Mouse (Mus musculus): ENCODE measurements around the gene Prss42.

The Prss42 gene

DNA sequence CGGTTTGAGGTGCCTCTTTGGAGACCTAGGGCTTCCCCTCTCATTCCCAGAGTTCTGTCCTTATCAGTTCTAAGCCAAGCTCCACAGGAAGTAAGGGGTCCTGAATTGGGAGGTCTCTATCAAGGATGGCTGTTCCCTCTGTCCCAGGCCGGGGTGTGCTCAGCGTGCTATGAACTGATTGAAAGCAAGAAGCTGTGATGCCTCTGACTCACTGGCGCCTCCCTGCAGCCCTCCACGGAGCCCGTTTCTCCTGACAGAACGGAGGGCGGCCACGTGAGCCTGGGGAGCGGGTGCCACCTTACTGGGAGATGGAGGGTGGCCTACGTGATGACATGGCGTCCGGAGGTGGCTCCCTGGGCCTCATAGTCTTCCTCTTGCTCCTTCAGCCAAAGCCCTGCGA lies at the start of gene Prss42:
Prss42 (plus strand) TSS at position 301 of the 400 bp plus-strand sequence.
- DNase-seq = no peak

DNA sequence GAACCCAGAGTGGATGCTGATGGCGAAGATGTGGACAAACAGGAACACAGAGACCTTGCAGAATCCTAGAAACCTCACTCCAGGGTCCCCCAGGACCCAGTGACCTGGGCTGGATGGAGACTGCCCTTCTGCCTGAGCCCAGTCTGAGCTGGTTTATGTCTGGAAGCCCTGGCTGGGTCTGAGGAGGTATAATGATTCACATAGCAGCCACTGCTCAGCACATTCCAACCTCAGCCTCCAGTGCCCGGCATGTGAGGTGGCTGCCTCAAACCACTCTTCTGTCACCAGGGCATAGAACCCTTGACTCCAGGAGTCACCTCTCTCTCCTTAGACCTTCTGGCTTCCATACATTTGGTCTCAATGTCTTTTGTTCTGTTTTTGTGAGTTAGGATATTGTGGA lies 49.5 kb upstream of the Prss42 start:
- no peak for DNase-seq

DNA sequence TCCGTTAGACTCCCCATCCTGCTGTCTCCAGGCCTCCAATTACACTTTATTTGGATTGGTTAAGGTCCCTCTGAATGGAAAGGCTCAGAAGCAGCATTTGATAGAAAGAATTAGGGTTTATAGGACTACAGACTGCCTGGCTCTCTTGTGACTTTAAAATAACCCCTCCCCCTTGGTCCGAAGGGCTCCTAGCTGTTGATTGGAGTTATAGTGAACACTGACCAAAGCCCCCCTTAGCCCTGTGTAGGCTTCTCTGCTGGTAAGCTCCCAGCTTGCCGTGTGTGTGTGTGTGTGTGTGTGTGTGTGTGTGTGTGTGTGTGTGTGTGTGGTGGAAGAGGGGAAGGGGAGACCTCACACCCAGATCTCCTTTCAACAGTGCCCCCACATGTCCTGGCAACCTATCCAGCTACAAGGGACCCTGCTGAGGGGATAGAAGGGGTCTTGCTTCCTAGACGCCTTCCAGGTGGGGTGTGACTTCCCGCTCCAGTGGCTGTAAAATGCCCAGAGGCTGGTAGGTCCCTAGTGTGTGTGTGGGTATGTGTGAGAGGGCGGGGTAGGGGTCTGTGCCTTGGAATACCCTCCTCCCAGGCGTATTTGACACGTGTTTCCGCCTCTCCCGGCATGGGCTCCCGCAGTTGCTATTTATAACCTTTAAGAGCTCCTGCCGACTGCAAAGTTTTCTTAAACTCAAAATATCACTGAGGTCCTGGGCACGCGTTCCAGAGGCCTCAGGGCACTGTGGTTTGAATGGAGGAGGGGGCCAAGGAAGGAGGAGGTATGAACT lies 47.4 kb upstream of the Prss42 start:
- DNase-seq = no peak

DNA sequence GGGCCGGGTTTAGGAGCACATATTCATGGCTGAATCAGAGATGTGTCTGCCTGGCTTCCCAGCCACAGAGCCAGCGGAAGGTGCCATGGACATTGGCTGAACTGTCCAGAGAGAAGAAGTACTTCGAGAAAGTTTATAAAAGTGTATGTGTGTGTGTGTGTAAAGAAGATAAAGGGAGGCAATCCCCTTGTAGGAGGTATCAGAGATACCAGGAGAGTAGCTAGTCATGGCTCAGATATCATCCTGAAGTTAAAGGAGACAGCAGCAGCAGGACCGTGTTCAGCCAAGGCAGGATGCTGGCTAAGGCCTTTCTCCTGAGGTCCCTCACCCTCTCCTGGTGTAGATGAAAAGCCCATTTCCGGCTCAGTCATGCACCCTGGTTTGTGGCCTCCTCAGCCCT lies 46.6 kb upstream of the Prss42 start:
- no peak for DNase-seq

DNA sequence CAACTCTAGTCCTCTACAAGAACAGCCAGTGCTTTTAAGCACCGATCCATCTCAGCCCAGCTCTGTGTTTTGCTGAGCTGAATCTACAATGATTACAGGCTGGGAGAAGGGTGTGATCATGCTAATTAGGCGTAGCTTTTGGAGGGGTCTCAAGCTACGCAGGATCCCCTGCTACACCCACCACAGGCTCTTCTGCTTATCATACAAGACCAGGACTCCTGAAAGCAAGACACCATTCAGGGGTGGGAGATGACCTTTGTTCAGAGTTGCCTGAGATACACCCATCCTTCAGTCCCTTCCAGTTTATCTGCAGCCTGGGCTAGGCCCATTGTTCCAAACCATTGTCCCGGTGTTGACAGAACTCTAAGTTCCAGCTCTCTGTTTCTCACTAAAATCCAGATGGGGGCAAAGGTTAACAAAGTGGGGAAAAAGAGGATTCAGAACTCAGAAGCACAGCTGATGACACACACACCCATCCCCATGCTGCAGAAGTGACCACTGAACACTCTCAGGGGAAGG lies 45.0 kb upstream of the Prss42 start:
- no peak for DNase-seq

DNA sequence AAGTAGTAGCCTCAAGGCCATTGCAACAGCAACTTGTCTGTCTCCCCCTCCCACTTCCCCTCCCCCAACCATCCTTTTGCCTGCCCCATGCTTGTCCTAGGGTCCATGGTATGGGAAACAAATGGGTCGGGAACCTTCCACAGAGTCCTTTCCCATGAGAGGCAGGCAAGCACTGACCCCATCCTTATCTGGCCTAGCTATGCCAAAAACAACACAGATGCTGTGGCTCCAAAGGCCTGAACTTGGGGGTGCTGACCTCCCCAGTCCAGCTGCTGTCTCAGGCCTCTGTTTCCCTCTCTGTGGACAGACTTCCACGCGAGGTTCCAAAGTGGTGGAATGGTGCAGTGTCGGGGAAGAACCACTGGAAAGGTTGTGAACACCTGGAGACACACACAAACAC lies 44.2 kb upstream of the Prss42 start:
- DNase-seq = no peak

DNA sequence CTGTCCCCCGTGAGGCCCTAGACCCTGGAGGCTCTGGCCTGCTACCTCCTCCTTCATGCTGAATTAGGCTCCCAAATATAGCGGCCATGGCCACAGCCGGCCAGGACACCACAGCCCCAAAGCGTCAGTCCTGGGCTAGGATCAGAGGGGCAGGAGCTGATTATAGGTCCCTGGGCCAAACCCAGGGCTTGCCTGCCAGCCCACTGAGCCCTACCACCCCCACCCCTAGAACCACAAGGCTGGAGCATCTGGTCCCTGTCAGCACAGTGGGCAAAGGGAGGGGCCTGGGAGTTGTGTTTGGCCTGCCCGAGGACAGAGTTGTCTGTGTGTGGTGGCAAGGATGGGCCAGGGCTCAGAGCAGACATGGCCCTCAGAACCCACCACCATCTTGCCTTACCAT lies 40.1 kb upstream of the Prss42 start:
- no peak for DNase-seq

DNA sequence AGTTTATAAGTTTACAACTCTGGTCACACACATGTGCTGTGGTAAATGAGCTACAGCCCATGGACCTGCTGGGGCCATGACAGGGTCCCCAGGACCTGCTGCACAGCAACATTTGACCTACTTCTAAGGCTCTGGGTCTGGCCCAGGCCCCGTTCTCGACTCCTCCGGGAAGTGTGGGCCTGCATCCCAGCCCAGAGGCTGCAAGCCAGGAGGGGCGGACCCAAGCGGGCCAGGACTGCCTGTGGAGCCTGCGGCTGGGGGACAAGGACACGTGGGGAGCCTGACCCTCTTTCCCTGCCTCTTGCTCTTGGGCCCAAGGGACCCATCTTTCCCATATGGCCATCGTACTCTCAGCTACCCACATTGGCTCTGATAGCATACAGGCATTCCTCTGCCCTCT lies 39.4 kb upstream of the Prss42 start:
- peak; percentile 54 for DNase-seq

DNA sequence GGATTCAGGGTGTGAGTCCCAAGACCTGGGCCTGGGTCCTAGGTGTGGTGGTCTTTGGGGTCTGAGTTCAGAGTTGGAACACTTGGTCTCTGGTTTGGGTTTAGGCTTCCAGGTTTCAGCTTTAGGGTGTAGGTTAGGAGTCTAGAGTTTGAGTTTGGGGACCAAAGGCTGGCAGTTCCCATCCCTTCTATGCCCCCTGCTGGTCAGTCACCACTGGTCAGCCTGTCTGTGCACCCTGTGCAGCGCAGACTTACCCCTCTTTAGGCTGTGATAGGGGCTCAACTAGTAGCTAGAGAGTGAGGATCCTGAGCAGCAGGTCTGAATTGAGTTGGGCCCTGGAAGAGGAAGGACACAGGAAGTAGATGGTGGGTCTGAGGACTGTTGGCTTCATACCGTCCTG lies 38.7 kb upstream of the Prss42 start:
- DNase-seq = no peak

DNA sequence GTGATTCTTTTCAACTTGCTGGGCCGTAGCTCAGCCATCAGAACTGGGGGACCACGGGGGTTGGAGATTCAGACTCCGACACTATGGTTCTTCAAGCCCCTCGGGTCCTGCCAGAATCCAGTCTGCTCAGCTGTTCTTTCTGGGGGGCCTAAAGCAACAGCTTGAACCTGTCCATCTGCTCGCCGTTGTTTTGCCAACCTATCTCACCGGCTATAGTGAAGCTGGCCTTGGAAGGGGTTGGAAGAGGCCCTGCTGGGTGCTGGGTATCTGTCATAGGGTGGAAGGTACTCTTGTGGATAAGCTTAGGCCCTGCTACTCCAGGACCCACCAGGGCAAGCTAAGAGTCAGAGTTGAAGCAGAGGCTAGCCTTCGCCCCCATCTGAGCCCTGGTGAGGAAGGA lies 37.1 kb upstream of the Prss42 start:
- no peak for DNase-seq

DNA sequence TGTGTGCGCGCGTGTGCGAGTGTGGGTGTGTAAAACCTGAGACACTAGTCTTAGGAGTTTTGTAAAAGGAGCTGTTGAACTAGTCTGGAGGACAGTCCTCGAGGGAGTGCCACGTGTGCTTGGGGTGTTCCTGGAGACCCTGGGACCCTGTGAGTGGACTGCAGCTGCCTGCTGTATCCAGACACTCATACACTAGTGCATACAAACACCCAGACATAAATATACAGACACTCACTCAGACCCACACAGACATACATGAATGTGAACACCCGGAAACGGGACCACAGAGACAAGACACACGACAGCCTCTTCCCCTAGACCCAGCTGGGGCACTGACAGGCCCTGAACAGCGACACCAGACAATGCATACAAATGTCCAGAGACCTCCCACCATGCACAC lies 35.2 kb upstream of the Prss42 start:
- DNase-seq = no peak

DNA sequence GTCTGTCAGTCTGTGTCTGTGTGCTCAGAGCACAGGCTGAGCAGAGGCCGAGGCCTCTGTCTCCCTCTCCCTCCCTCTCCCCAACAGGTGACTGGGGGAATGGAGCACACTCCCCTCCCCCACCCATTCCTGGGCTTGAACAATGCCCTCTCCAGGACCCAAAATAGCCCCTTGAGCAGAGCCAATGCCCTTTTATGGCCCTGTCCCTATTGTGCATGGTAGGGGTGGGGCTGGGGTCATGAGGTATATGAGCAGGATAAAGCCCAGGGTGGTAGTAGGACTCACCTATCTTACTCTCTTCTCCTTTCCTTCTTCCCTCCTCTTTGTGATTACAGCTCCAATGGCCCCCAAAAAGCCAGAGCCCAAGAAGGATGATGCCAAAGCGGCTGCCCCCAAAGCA lies 34.6 kb upstream of the Prss42 start:
- DNase-seq = no peak

DNA sequence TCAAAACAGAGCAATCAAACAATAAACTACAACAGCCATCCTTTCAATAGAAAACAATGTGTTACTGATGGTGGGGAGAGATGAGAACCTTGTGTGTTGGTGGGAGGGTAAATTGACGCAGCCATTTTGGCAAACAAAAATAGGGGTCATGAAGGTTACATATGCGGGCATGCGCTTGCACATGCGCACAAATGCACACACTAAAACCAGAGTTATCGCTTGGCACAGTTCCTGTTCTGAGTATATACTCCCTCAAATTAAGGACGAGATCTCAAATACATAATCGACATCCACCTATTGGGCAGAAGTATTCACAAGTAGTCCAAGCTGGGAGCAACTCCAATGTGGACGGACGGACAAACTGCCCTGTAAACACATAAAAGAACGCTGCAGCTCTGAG lies 25.6 kb upstream of the Prss42 start:
- no peak for DNase-seq

DNA sequence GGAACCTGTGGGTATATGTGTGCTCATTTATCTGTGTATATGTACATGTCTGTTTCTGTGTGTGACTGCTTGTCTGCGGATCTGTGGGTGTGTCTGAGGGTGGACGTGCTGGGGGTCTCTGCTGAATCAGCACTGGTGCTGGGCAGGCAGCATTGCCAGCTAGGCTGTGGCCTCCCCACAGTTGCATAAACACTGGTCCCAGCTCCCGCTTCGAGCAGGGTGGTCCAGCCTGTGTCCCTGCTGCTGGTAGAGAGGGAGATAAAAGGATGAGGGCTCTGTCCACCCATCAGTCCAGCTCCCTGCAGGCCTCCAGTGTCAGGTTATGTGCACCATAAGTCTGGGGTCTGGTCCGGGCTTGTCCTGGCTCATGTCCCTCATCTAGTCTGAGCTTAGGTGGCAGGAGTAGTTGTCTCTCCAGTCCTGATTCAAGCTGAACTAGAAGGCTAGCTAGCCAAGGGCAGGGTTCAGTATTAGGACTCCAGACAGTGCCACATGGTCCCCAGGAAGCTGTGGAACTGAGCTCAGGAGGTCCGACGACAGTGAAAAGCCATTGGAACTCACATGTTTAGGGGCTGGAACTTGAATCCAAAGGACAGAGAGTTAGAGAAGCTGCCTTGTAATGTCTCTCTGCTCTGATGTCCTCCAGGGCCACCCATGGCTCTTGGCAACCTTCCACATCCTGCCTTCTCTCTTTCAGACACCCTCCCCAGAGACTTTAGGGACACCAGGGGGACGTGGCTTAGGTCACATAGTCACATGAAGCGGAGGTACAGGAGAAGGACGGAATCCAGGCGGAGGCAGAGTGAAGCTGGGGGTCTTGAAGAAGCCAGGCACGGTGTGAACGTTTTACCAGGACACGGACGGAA lies 23.3 kb upstream of the Prss42 start:
- DNase-seq = no peak

DNA sequence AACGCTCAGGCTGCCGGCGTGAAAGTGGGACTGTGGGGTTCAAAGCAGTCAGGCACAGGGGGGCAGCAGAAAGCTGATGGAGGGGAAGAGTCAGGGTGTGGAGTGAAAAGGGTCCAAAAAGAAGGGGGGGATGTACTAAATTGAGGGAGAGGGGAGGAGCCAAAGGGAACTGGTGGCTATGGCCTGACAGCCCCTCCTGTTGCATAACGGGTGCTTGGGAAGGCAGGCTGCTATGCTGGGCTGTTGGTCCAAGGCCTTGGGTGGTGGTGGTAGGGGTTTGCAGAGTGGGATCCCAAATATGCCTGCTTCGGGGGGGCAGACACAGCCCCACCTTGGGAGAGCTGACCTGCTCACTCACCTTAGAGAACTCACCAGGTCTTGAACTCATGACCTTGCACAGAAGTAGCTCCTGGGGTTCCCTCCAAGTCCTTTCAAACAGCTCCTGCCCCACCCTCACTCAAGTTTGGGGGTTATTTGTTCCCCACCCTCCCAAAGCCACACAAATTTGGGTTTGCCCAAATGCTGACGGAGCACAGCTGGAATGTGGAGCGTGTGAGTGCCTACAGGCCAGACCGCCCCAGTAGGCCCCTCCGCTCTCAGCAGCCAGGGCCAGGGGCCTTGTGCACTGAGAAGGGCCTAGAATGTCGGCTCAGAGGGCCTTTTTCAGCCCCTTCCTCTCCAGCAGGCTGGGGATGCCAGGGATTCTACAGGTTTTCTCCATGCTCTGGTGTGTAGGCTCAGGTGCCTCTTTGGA lies 22.5 kb upstream of the Prss42 start:
- DNase-seq = no peak

DNA sequence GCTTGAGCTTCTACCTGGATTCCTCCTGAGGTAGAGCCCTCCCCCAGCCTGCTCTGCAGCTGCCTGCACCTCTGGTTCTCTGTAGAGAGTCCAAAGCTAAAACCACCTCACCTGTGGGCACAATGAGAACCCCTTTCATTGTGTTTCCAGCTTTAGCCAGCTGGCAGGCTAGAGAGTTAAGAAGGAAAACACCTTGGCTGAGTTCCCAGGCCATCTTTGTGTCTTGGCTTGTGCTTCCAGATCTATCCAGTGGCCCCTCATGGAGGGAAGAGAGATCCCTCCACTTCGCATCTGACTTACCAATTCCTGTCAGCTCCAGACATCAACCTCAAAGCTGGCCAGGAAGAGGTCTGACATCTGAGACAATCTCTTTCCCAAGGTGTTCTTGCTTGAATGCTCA lies 19.9 kb upstream of the Prss42 start:
- DNase-seq = no peak

DNA sequence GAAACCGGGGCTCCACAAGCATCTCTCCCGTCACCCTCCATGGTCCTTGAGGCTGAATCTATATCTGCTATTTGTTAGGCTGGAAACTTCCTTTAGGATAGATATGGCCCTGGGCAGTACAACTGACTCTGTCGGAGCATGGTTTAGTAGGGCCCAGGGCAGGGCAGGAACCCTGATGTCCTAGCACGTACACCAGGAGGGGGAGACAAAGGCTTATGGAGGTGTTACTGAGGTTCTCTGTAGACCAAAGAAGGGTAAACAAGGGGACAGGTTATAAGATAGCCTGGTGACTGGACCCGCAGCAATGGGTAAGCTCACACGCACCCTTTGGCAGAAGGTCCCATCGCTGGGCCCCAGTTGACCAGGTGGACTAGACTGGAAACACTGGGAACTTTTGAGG lies 19.4 kb upstream of the Prss42 start:
- no peak for DNase-seq

DNA sequence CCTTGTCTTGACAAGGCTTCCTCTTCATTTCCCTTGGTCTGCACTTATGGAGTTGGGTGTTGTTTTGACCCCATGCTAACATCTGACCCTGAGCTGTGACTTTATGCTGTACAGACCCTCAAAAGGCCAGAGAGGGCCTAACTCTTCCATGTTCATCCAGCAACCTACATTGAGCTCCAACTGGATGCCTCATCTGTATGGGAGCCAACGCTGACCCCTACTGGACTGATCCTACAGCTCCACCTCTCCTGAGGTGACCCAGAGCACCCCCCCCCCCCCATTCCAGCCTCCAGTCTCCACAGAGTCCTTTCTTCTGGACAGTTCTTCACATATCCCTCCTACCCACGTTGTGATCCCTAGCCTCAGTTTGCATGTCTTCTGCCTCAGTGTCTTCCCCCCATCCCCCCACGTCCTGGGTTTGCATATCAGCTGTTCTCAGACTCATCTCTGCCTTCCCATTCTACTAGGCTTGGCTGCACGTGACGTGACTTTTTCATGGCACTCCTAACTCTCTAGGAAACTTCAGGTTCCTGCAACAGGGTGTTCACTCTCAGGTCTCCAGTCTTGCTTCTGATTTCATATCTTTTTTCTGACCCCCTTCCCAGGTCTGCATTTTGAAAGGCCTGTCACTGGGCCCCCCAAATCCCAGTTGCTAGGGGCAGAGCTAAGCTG lies 18.6 kb upstream of the Prss42 start:
- DNase-seq = no peak

DNA sequence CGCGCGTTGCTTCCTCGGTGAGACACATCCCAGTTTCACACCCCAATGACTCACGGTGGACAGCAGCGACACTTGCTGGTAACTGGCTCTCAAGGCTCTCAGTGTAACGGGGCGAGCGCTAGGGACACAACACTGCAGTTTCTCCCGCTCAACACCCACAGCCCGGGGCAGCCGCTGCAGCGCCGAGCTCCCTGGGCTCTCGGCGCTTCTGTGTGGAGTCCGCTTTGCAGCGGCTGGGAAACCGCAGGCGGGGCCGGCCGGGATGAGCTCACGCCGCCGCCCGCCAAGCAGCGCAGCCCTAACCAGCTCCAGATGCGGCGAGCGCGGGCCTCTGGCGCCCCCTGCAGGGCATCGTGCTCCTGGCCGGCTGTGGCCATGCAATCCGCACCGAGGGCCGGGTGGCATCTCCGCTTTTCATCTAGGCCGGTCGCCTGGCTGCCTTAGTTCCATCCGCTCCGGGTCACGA lies 16.7 kb upstream of the Prss42 start:
- peak; percentile 91 for DNase-seq

DNA sequence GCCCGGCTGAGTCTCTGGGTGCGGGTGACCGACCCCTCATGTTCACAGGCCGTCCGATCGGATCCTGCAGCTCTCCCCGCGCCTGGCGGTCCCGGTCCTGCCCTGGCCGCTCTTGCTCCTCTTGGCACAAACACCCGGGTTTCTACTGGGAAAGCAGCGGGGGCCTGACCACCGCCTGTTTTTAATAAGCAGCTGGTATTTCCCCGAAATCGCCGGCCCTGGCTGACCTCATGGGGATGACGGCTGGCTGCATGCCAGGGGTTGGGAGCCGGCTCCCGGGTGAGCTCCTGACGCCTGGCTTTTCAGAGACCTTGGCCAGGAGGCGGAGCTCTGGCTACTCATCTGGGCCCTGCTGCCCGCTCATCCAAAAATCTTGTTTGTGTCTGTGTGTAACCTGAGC lies 16.2 kb upstream of the Prss42 start:
- peak; percentile 68 for DNase-seq

DNA sequence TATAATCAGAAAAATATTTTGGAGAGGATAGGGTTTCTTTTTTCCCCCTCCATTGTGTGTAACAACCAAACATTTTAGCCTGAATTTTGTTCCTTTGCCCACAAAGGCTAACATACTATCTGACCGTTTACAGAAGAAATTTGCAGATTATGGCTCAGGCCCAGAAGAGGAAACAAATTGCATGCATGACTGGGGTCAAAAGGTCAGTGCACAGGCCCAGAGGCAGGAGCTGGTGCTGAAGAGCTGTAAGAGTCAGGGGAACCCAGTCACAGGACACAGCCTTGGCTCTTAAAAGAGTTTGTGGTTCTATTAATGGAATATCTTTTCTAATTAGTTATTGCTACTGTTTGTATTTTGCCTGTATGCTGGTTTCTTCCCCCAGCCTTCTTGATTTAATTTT lies 14.4 kb upstream of the Prss42 start:
- DNase-seq = no peak

DNA sequence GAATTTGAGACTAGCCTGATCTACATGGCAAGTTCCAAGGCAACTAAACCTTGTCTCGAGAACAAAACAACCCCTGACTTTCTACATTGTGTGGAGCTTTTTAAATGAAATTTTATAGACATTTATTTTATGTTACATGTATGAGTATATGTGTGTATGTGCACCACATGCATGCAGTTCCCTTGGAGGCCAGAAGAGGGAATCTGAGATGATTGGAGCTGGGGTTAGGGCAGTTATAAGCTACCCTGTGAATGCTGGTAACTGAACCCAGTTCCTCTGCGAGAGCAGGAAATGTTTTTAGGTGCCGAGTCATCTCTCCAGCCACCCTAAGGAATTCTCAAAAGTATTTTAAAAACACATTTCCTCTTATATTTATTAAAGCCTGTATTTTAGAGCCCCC lies 9.8 kb upstream of the Prss42 start:
- no peak for DNase-seq

DNA sequence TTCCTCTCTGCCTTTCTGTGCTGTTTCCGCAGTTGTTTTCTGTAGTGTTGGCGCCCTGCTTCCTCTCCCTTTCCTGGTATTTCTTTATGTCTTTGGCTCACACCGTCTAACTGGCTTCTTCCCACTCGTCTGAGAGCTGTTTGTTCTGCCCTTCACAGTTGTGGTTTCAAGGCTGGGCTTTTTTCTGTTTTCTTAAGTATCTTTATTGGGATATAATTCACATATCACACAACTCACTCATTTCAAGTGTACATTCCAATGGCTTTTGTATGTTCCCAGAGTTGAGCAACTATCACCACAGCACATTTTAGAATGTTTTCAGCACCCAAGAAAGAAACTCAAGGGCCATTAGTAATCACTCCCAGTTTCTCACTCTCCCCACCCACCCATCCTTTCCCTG lies 7.5 kb upstream of the Prss42 start:
- no peak for DNase-seq
